Mouse (Mus musculus) frontal cortex, postnatal 10 days (tissue): ENCODE measurements at regions not wholly inside any gene's neighbourhood (a gene's known extent, or its start where the extent isn't known, plus 50 kb on each side); places are given as distances from the start of the nearest gene placed in this dataset.
A peak's percentile ranks its signal among the peaks of the same experiment; 100 is the strongest.
"Not testable (repeated sequence)": the region's sequence is repeated elsewhere in the genome, so short reads cannot be mapped to it uniquely, and the experiment has no call there.

Experiments
- DNase-seq, 2 experiments: peaks; one replicate each; pipeline ENCODE4 v3.0.0; 2022; ENCODE audit warnings: low spot score in 2 of 2, mixed read lengths in 1 of 2

- DNase-seq: no peak
Observed at GRCm38 (mm10) chr5:75405496-75405895, 169.2 kb upstream of the Kit start.

GRCm38 (mm10) chr5:75407686-75408085 is 167.0 kb upstream of the Kit start:
- no peak for DNase-seq

- no peak for DNase-seq
Observed at GRCm38 (mm10) chr5:75410240-75411186, 164.2 kb upstream of the Kit start.

- DNase-seq: not testable (repeated sequence)
Observed at GRCm38 (mm10) chr5:75419282-75419681, 155.4 kb upstream of the Kit start.

- DNase-seq: no peak
Observed at GRCm38 (mm10) chr5:75432885-75433284, 141.8 kb upstream of the Kit start.

GRCm38 (mm10) chr5:75437924-75438323 is 136.8 kb upstream of the Kit start:
- no peak for DNase-seq

GRCm38 (mm10) chr5:75444024-75444604 is 130.6 kb upstream of the Kit start:
- DNase-seq: no peak

GRCm38 (mm10) chr5:75446386-75446785 is 128.3 kb upstream of the Kit start:
- no peak for DNase-seq

- peak in 1 of 2 experiments; percentile 13 for DNase-seq
Observed at GRCm38 (mm10) chr5:75449913-75450525, 124.7 kb upstream of the Kit start.

GRCm38 (mm10) chr5:75450564-75450963 is 124.2 kb upstream of the Kit start:
- DNase-seq: no peak

- no peak for DNase-seq
Observed at GRCm38 (mm10) chr5:75451081-75451480, 123.6 kb upstream of the Kit start.

- DNase-seq: no peak
Observed at GRCm38 (mm10) chr5:75451693-75452092, 123.0 kb upstream of the Kit start.

- DNase-seq: peak in 1 of 2 experiments; percentile 12
Observed at GRCm38 (mm10) chr5:75453757-75454390, 120.8 kb upstream of the Kit start.

- no peak for DNase-seq
Observed at GRCm38 (mm10) chr5:75454961-75455541, 119.7 kb upstream of the Kit start.

- no peak for DNase-seq
Observed at GRCm38 (mm10) chr5:75457403-75457802, 117.3 kb upstream of the Kit start.

GRCm38 (mm10) chr5:75458317-75458716 is 116.4 kb upstream of the Kit start:
- DNase-seq: no peak

GRCm38 (mm10) chr5:75459758-75460354 is 114.9 kb upstream of the Kit start:
- no peak for DNase-seq

- no peak for DNase-seq
Observed at GRCm38 (mm10) chr5:75460414-75461025, 114.2 kb upstream of the Kit start.

GRCm38 (mm10) chr5:75461368-75461767 is 113.3 kb upstream of the Kit start:
- DNase-seq: no peak

- no peak for DNase-seq
Observed at GRCm38 (mm10) chr5:75463591-75463990, 111.1 kb upstream of the Kit start.

GRCm38 (mm10) chr5:75465701-75466100 is 109.0 kb upstream of the Kit start:
- DNase-seq: no peak
